Mouse (Mus musculus): ENCODE measurements at regions not wholly inside any gene's neighbourhood (a gene's known extent, or its start where the extent isn't known, plus 50 kb on each side); places are given as distances from the start of the nearest gene placed in this dataset.

DNA sequence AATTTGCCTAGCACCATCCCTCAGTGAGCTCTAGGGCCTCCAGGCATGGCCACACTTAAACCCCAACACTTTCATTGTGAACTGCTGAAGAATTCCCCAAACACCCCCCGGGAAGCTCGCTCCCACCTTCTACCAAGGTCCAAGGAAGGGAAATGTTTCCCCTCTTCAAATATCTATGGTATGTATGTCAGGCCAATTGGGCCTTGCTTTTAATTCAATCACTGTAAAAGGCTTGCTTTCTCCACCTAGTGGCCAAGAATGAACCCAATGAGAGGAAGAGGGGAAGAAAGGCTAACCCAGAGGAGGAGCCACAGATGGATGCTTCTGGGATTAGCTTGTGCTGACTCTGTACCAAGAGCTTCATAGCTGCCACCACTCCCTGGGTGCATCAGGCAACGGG is 336.3 kb upstream of the Tgfbr2 start:
- no peak overlapping the region for H3K4me3 ChIP-seq
- H3K4me1 ChIP-seq = peaks cover 9% of the 10 kb centered on the region; the same call in 1 of the 2 replicates
- no peak overlapping the region for H3K4me2 ChIP-seq (replicated peaks)
- no peak for ATAC-seq (ENCODE audit: low FRiP score, low read depth)
- H3K27ac ChIP-seq = no peak overlapping the region
- no peak overlapping the region for H3K9ac ChIP-seq
- H3K27me3 ChIP-seq = no peaks in the 10 kb centered on the region
- WGBS = 37% methylated on average over 3 of the region's 3 CpGs
- no peaks in the 10 kb centered on the region for H3K36me3 ChIP-seq
- H3K9me3 ChIP-seq = no peaks in the 10 kb centered on the region

DNA sequence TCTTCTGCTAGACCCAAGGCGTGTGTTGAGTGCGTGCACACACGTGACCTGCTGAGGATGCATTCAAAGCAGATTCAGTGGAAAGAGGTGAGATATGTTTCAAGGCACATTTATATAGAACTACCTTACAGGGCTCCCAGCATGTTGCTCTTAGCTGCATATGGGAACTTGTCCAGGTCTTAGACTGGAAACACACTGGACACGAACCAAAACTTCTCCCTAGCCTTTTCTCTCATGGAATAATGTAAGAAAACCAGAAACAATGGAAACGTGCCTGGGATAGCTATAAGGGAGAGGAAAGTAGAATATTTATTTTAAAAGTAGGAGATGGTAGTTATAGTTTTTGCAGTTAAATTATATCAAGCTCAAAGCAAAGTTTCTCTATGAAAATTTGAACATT is 332.6 kb upstream of the Tgfbr2 start:
- ATAC-seq (ENCODE audit: low FRiP score, low read depth) = no peak
- Histone ChIP-seq H3K9ac (no peak overlapping the region), H3K27me3 (no peaks in the 10 kb centered on the region), H3K4me1 (peaks cover 9% of the 10 kb centered on the region; the same call in 1 of the 2 replicates), H3K9me3 (no peaks in the 10 kb centered on the region), H3K27ac (no peak overlapping the region), H3K36me3 (no peaks in the 10 kb centered on the region), H3K4me2 (replicated peaks) (no peak overlapping the region), H3K4me3 (no peak overlapping the region)
- WGBS = 82% methylated on average over 5 of the region's 5 CpGs

DNA sequence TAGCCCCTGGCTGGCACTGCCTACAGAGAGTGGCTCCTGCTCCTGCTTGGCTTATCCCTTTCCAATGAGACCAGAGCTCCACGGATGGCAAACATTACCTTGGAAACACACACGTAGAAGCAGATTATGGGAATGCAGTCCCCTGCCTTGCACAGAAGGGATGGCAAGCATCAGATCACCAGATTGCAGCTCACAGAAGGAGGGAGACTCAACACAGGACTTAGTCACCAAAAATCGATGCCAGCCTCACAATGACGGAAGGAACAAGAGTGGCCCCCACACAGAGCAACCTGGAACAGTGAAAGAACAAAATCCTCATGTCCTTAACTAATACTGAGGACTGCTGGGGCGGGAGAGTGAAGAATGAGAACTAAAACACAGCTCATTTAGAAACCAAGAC is 327.7 kb upstream of the Tgfbr2 start:
- Histone ChIP-seq H3K9ac (no peak overlapping the region), H3K36me3 (no peaks in the 10 kb centered on the region), H3K4me3 (no peak overlapping the region), H3K9me3 (no peaks in the 10 kb centered on the region), H3K27ac (no peak overlapping the region), H3K4me2 (replicated peaks) (no peak overlapping the region), H3K27me3 (no peaks in the 10 kb centered on the region), H3K4me1 (no peaks in the 10 kb centered on the region)
- ATAC-seq (ENCODE audit: low FRiP score, low read depth) = no peak
- WGBS = 59% methylated on average over 5 of the region's 5 CpGs

DNA sequence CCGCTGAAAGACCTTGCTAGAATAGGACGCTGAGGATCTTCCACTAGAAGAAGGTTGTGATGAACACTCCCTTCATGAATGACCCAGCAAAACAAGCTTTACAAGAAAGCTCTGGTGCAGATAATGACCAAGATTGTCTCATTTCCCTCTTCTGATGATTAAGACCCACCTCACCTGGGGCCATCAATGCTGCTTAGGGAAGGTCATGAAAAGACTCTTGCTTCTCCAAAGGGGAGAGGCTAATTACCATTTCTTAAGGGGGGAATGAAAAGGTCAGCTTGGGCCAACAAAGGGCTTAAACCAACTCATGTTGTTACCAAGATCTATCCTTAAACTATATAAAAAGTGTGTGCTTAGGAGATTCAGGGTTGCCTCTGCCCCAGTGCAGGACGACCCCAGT is 325.8 kb upstream of the Tgfbr2 start:
- no peak overlapping the region for H3K27ac ChIP-seq
- no peaks in the 10 kb centered on the region for H3K27me3 ChIP-seq
- H3K9me3 ChIP-seq = no peaks in the 10 kb centered on the region
- H3K9ac ChIP-seq = no peak overlapping the region
- 84% methylated on average over 3 of the region's 3 CpGs for WGBS
- no peaks in the 10 kb centered on the region for H3K4me1 ChIP-seq
- no peak overlapping the region for H3K4me2 ChIP-seq (replicated peaks)
- H3K4me3 ChIP-seq = no peak overlapping the region
- no peaks in the 10 kb centered on the region for H3K36me3 ChIP-seq
- no peak for ATAC-seq (ENCODE audit: low FRiP score, low read depth)

DNA sequence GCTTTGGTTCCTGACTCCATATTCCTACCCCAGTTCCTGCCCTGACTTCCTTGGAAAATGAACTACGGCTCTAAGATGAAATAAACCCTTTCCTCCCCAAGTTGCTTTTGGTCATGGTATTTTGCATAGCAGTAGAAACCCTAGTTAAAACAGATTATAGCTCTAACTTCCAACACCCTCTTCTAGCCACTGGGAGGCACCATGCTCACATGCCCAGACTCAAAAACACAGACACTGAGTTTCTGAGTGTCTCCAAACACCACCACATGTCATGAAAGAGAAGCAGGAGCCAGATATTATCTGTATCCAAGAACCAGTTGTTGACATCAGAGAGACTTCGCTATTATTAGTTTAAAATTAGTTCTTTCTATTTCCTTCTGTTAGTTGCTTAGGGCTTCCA is 316.1 kb upstream of the Tgfbr2 start:
- ATAC-seq (ENCODE audit: low FRiP score, low read depth) = no peak

DNA sequence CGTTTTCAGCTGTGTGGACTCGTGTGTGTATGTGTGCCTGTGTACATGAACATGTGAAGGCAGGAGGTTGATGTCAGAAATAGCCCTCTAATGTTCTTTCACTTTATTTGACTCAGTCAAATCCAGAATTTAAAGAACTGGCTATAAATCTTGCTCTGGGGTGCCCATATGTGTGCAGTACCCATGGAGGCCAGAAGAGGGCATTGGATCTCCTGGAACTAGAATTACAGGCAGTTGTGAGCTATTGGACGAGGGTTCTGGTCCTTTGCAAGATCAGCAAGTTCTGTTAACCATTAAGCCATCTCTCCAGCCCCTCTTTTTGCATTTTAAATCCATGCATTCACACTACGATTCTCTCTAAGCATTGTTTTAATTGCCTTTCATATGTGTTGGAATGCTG is 314.6 kb upstream of the Tgfbr2 start:
- peaks cover 13% of the 10 kb centered on the region for H3K9me3 ChIP-seq
- no peak overlapping the region for H3K27ac ChIP-seq
- WGBS = 60% methylated on average over 4 of the region's 4 CpGs
- H3K9ac ChIP-seq = no peak overlapping the region
- ATAC-seq (ENCODE audit: low FRiP score, low read depth) = no peak
- H3K27me3 ChIP-seq = no peaks in the 10 kb centered on the region
- H3K4me3 ChIP-seq = no peak overlapping the region
- no peaks in the 10 kb centered on the region for H3K36me3 ChIP-seq
- H3K4me1 ChIP-seq = peaks cover 5% of the 10 kb centered on the region; the same call in 1 of the 2 replicates
- no peak overlapping the region for H3K4me2 ChIP-seq (replicated peaks)

More for the DNA sequence above, 316.1 kb upstream of the Tgfbr2 start:
- Histone ChIP-seq H3K36me3 (no peaks in the 10 kb centered on the region), H3K4me3 (no peak overlapping the region), H3K9ac (no peak overlapping the region), H3K27me3 (no peaks in the 10 kb centered on the region), H3K4me1 (peaks cover 5% of the 10 kb centered on the region; the same call in 1 of the 2 replicates), H3K9me3 (peaks cover 13% of the 10 kb centered on the region), H3K4me2 (replicated peaks) (no peak overlapping the region), H3K27ac (no peak overlapping the region)
- WGBS = 90% methylated on average over 2 of the region's 2 CpGs

DNA sequence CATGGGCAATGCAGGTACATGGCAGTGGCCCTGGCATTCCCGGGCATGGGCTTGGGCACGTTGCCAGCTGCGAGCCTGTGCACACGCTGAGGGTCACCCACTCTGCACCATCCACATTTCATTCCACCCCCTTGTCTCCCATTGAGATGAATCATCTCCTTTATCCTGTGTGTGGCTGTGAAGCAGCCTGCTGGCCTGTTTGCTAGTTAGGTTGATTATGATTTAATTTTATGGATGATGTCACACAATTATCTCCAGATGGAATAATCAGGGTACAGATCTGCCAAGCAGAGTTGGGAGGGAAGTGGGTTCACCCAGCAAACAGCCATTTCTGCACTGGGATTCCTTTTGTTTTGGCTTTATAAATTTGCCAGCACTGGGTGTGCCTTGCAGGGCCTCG is 314.1 kb upstream of the Tgfbr2 start:
- Histone ChIP-seq H3K27ac (no peak overlapping the region), H3K4me2 (replicated peaks) (no peak overlapping the region), H3K27me3 (no peaks in the 10 kb centered on the region), H3K9ac (no peak overlapping the region), H3K4me3 (no peak overlapping the region), H3K4me1 (peaks cover 5% of the 10 kb centered on the region; the same call in 1 of the 2 replicates), H3K9me3 (peaks cover 13% of the 10 kb centered on the region), H3K36me3 (no peaks in the 10 kb centered on the region)
- WGBS = 78% methylated on average over 5 of the region's 5 CpGs
- ATAC-seq (ENCODE audit: low FRiP score, low read depth) = no peak

DNA sequence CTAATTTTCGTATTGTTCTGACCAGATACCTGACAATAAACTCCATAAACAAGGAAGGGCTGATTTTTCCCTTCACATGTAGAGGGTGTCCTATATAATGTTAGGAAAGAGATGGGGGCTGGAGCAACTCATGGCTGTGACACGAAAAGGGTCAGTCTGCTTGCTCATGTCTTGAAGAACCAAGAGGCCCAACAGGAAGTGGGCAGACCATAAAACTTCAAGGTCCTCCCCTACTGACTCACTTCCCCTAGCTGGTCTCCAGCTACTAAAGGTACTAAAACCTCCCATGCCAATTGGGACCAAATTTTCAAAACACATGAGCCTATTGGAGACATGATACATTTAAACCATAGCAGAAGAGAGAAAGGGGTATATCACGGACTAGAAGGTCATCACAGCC is 302.1 kb upstream of the Tgfbr2 start:
- H3K27ac ChIP-seq = no peak overlapping the region
- H3K36me3 ChIP-seq = no peaks in the 10 kb centered on the region
- no peak for ATAC-seq (ENCODE audit: low FRiP score, low read depth)
- H3K27me3 ChIP-seq = no peaks in the 10 kb centered on the region
- H3K4me2 ChIP-seq (replicated peaks) = no peak overlapping the region
- WGBS = 67% methylated on average over 3 of the region's 3 CpGs
- no peaks in the 10 kb centered on the region for H3K9me3 ChIP-seq
- no peak overlapping the region for H3K4me3 ChIP-seq
- no peaks in the 10 kb centered on the region for H3K4me1 ChIP-seq
- H3K9ac ChIP-seq = no peak overlapping the region

DNA sequence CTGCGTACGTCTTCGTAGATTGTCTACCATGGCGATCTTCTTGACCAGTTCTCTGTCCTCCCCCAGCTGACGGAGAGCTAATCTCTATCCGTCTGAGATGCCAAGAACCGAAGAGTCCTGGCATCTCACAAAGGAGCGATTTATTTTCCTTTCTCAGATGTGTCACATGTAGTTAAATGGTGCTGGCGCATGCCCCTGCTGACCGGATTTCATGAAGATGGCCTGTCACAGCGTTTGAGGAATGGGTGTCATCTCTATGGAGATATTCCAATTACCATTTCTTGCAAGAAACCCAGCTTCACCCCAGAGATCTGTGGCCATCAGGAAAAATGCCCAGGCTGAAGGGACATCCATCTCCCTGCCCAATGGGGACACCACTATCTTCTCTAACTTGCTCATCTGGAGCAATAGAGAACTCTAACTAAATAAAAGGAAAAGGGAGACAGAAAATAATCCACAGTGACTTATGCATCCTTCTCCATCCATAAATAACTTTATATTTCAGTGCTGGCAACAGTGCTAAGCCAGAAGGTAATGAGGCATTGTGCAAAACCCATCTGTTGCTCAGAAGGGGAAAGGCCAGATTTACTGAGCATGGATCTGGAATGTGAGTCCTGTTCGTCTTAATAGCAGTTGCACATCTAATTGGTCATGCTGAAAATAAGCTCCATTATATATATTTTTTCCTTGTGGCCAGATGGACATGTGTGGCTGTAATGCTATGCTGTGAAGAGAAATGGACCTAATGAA is 300.2 kb upstream of the Tgfbr2 start:
- no peak for ATAC-seq (ENCODE audit: low FRiP score, low read depth)
- Histone ChIP-seq H3K4me1 (no peaks in the 10 kb centered on the region), H3K27ac (no peak overlapping the region), H3K4me2 (replicated peaks) (no peak overlapping the region), H3K9me3 (no peaks in the 10 kb centered on the region), H3K9ac (no peak overlapping the region), H3K4me3 (no peak overlapping the region), H3K36me3 (no peaks in the 10 kb centered on the region), H3K27me3 (no peaks in the 10 kb centered on the region)
- WGBS = 86% methylated on average over 12 of the region's 12 CpGs

DNA sequence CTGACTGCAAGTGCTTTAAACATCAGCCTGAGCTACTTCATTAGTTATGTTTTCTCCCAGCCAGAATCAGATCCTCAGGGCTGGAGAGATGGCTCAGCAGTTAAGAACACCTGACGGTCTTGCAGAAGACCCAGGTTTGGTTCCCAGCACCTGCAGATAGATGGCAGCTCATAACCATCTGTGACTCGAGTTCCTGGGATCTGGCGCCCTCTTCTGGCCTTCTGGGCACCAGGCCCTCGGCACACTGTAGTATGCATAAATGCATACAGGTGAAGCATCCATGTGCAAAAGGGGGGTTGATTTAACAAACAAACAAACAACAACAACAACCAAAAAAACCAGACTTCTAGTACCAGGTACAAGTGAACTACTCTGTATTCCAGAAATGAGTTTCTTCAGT is 297.7 kb upstream of the Tgfbr2 start:
- no peak for ATAC-seq (ENCODE audit: low FRiP score, low read depth)
- H3K36me3 ChIP-seq = no peaks in the 10 kb centered on the region
- H3K27ac ChIP-seq = no peak overlapping the region
- H3K4me2 ChIP-seq (replicated peaks) = no peak overlapping the region
- H3K9ac ChIP-seq = no peak overlapping the region
- no peak overlapping the region for H3K4me3 ChIP-seq
- 83% methylated on average over 4 of the region's 4 CpGs for WGBS
- no peaks in the 10 kb centered on the region for H3K9me3 ChIP-seq
- no peaks in the 10 kb centered on the region for H3K27me3 ChIP-seq
- H3K4me1 ChIP-seq = peaks cover 4% of the 10 kb centered on the region; the same call in 1 of the 2 replicates

DNA sequence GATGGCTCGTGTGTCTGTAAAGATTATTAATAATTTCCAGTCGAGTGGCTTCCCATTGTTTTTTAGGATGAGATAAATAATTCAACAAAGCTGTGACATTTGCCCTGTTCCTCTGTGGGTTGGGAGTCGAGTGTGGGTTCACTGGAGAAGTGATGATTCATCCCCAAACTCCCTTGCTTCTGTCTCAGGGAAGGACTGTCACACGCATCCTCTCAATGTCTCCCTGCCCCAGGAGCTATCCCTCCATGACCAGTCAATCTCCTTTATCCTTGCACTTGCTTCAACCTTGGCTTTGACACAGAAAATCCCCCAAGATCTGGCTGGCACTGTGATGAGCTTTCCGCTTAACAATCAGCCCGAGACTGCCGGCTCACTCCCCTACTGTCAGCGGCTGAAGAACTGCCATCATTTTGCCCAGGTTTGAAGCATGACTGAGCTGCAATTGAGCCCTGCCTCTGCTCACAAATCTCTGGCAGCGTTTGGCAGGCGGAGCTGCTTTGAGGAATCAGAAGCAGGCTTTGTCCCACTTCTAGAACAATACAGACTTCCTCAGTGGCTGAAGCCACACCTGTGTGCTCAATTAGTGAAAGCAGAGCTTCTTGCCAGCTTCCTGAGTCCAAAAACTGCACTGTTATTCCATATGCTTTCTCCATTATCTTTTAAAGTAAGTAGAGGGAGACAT is 293.6 kb upstream of the Tgfbr2 start:
- Histone ChIP-seq H3K27me3 (no peaks in the 10 kb centered on the region), H3K9ac (no peak overlapping the region), H3K27ac (no peak overlapping the region), H3K9me3 (no peaks in the 10 kb centered on the region), H3K36me3 (no peaks in the 10 kb centered on the region), H3K4me2 (replicated peaks) (no peak overlapping the region), H3K4me1 (peaks cover 4% of the 10 kb centered on the region; the same call in 1 of the 2 replicates), H3K4me3 (no peak overlapping the region)
- WGBS = 71% methylated on average over 10 of the region's 10 CpGs
- ATAC-seq (ENCODE audit: low FRiP score, low read depth) = no peak

DNA sequence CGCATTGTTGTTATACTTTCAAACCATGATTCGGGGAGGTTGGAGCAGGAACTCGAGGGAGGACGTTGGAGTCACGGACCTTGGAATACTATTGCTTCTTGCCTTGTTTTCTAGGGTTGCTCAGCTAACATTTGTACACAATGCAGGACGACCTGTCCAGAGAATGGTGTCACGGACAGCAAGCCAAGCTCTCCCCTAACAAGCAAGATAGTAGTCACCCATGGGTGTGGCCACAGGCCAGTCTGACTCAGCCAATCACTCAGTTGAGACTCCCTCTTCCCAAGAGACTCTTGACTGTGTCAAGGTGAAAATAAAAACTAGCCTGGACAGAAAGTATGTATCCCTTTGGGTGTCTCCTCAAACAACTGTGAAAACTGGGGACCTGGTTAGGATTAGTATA is 291.2 kb upstream of the Tgfbr2 start:
- Histone ChIP-seq H3K27me3 (no peaks in the 10 kb centered on the region), H3K4me1 (peaks cover 4% of the 10 kb centered on the region; the same call in 1 of the 2 replicates), H3K36me3 (no peaks in the 10 kb centered on the region), H3K4me2 (replicated peaks) (no peak overlapping the region), H3K9me3 (peaks cover 3% of the 10 kb centered on the region; the same call in 1 of the 2 replicates), H3K4me3 (no peak overlapping the region), H3K27ac (no peak overlapping the region), H3K9ac (no peak overlapping the region)
- ATAC-seq (ENCODE audit: low FRiP score, low read depth) = no peak
- 91% methylated on average over 7 of the region's 7 CpGs for WGBS
